32 mouse cellular contexts compared by ENCODE assay signal in genomic region chr2:27149457-27149856, GRCm38 (mm10). TPM values are rescaled to one million over a fixed set of nuclear protein-coding genes. Genes with fewer than 3 reads are reported as not detected.
DNase-seq lines count a peak whose midpoint lies in the region; ATAC-seq lines count a peak whose summit lies in the region.
"Had no signal": no experiment of that assay in that cellular context is flagged by ENCODE, and none has a peak within 500 bp of the region (broad histone marks: within the 10 kb centered on the region; RNA-seq: fewer than 3 reads in every experiment).

No protein-coding gene starts in this region.

- H3K9ac ChIP-seq in midbrain, embryonic 13.5 days (replicated peaks) = 0 out of 2 replicates have a peak overlapping the region, but pooled peaks have one; percentile 1
- no peak overlapping the region for H3K9ac ChIP-seq in midbrain, embryonic 16.5 days (ENCODE audit: low read depth, low read length)
- H3K9ac ChIP-seq: embryonic facial prominence, embryonic 12.5 days; forebrain, embryonic 12.5 days; heart, embryonic 13.5 days; liver, embryonic 12.5 days; liver, postnatal 0 days; stomach, embryonic 15.5 days had no signal

- H3K4me2 ChIP-seq in midbrain, embryonic 13.5 days (replicated peaks) = no peak overlapping the region
- no peak overlapping the region for H3K4me2 ChIP-seq in midbrain, embryonic 16.5 days (ENCODE audit: low read length)
- H3K4me2 ChIP-seq: embryonic facial prominence, embryonic 12.5 days; forebrain, embryonic 12.5 days; heart, embryonic 13.5 days; liver, embryonic 12.5 days; stomach, embryonic 15.5 days had no signal

- peaks cover 24% of the 10 kb centered on the region for H3K4me1 ChIP-seq in midbrain, embryonic 13.5 days (replicated peaks)
- peaks cover 9% of the 10 kb centered on the region for H3K4me1 ChIP-seq in midbrain, embryonic 16.5 days (ENCODE audit: control insufficient read depth, insufficient read depth, low read length)
- H3K4me1 ChIP-seq in limb, embryonic 10.5 days = peaks cover 18% of the 10 kb centered on the region
- H3K4me1 ChIP-seq: embryonic facial prominence, embryonic 12.5 days; liver, embryonic 12.5 days; stomach, embryonic 15.5 days had no signal

- H3K27me3 ChIP-seq in midbrain, embryonic 13.5 days = 0 out of 2 replicates have a peak, but pooled peaks cover 6% of the 10 kb centered on the region
- no peaks in the 10 kb centered on the region for H3K27me3 ChIP-seq in midbrain, embryonic 16.5 days (ENCODE audit: control insufficient read depth, insufficient read depth, low read depth, low read length)
- H3K27me3 ChIP-seq in limb, embryonic 10.5 days (ENCODE audit: low read depth, poor library complexity, severe bottlenecking) = no peaks in the 10 kb centered on the region
- H3K27me3 ChIP-seq: embryonic facial prominence, embryonic 12.5 days; forebrain, embryonic 12.5 days; stomach, embryonic 15.5 days had no signal

- no peaks in the 10 kb centered on the region for H3K9me3 ChIP-seq in midbrain, embryonic 13.5 days
- no peaks in the 10 kb centered on the region for H3K9me3 ChIP-seq in midbrain, embryonic 16.5 days (replicated peaks; ENCODE audit: control insufficient read depth, low read length, poor library complexity, severe bottlenecking)
- no peaks in the 10 kb centered on the region for H3K9me3 ChIP-seq in limb, embryonic 10.5 days (replicated peaks)
- H3K9me3 ChIP-seq: embryonic facial prominence, embryonic 12.5 days; forebrain, embryonic 12.5 days; heart, embryonic 13.5 days; liver, embryonic 12.5 days; stomach, embryonic 15.5 days had no signal

- no peaks in the 10 kb centered on the region for H3K36me3 ChIP-seq in midbrain, embryonic 13.5 days
- H3K36me3 ChIP-seq in midbrain, embryonic 16.5 days (ENCODE audit: control insufficient read depth, insufficient read depth, low read length) = no peaks in the 10 kb centered on the region
- H3K36me3 ChIP-seq in limb, embryonic 10.5 days = no peaks in the 10 kb centered on the region
- H3K36me3 ChIP-seq: embryonic facial prominence, embryonic 12.5 days; forebrain, embryonic 12.5 days; heart, embryonic 13.5 days; liver, embryonic 12.5 days; stomach, embryonic 15.5 days had no signal

- no peak overlapping the region for H3K27ac ChIP-seq in midbrain, embryonic 13.5 days
- H3K27ac ChIP-seq in midbrain, embryonic 16.5 days (ENCODE audit: low read length) = no peak overlapping the region
- peak overlapping the region; percentile 16; the same call in 1 of the 2 replicates for H3K27ac ChIP-seq in limb, embryonic 10.5 days
- H3K27ac ChIP-seq: embryonic facial prominence, embryonic 12.5 days; forebrain, embryonic 12.5 days; gastrocnemius, adult 2 months; heart, embryonic 13.5 days; layer of hippocampus, adult 2 months; liver, embryonic 12.5 days; macrophage; stomach, embryonic 15.5 days had no signal

- WGBS in midbrain, embryonic 13.5 days = 22% methylated on average over 1 of the region's 2 CpGs
- 0% methylated on average over 2 of the region's 2 CpGs for WGBS in midbrain, embryonic 16.5 days
- WGBS in limb, embryonic 10.5 days = 7% methylated on average over 2 of the region's 2 CpGs

- DNase-seq in frontal cortex, postnatal 25 days (ENCODE audit: low spot score in 2 of 2) = no peak
- peak; percentile 31 for DNase-seq in embryo, embryonic 11 days
- DNase-seq in limb, embryonic 10.5 days (ENCODE audit: low spot score) = no peak
- DNase-seq in layer of hippocampus, postnatal 14 days (ENCODE audit: low spot score in 2 of 2) = no peak
- DNase-seq in Muller cell, postnatal 12 days (ENCODE audit: inconsistent ontology term) = no peak
- DNase-seq: adrenal gland, adult 2 months; B cell, adult 2 months; cerebellum, adult 11 months; cerebellum, adult 9-10 months; cerebellum, postnatal 36 days; gastrocnemius, adult 2 months; gastrocnemius, postnatal 36 days; heart, postnatal 10 days; kidney, adult 2 months; kidney, postnatal 36 days; liver, postnatal 0 days had no signal

- no peak overlapping the region for H3K4me3 ChIP-seq in midbrain, embryonic 13.5 days (replicated peaks)
- H3K4me3 ChIP-seq in midbrain, embryonic 16.5 days (ENCODE audit: low read depth, low read length) = no peak overlapping the region
- H3K4me3 ChIP-seq in limb, embryonic 10.5 days = no peak overlapping the region
- H3K4me3 ChIP-seq: embryonic facial prominence, embryonic 12.5 days; forebrain, embryonic 12.5 days; gastrocnemius, adult 2 months; heart, embryonic 13.5 days; layer of hippocampus, adult 2 months; liver, embryonic 12.5 days; stomach, embryonic 15.5 days had no signal

- peak; percentile 38; the same call in 1 of the 2 replicates for ATAC-seq in frontal cortex, adult (ENCODE audit: low TSS enrichment)
- ATAC-seq in midbrain, embryonic 13.5 days = no peak
- no peak for ATAC-seq in midbrain, embryonic 16.5 days
- ATAC-seq: activated CD4-positive, CD25-positive, alpha-beta regulatory T cell, adult 4 months; hindbrain, embryonic 16.5 days; liver, embryonic 12.5 days; liver, postnatal 0 days; lung, postnatal 0 days had no signal

RNA-seq across cellular contexts. Expression of gene Fam163b, which starts 7.2 kb away (rescaled TPM):
- 0.68 and 1.1 TPM in 2 replicates for polyA plus RNA-seq in midbrain, embryonic 13.5 days (2015; fragmentation: Nextera tagmentation; extraction: Ambion mirVana)
- 5.0 and 8.1 TPM in 2 replicates for polyA plus RNA-seq in midbrain, embryonic 16.5 days (2015; fragmentation: Nextera tagmentation; extraction: Ambion mirVana)
- polyA plus RNA-seq in limb, embryonic 10.5 days (2016; fragmentation: Nextera tagmentation; extraction: Ambion mirVana) = 0.48 and 0.79 TPM in 2 replicates
- total RNA-seq in layer of hippocampus, postnatal 14 days (2021) = 100 to 1,000 TPM; 110 to 119 TPM
- total RNA-seq: gastrocnemius, adult 2 months; gastrocnemius, postnatal 36 days; hematopoietic stem cell, adult 5-6 weeks; megakaryocyte-erythroid progenitor cell, adult 5-6 weeks; neutrophil, adult 5-6 weeks had no signal
- polyA plus RNA-seq: activated CD4-positive, CD25-positive, alpha-beta regulatory T cell, adult 4 months; liver, postnatal 0 days; macrophage had no signal

RNA-seq across cellular contexts. Expression of gene Dbh, which starts 15.6 kb away (rescaled TPM):
- 0.19 and 0.82 TPM in 2 replicates for polyA plus RNA-seq in midbrain, embryonic 13.5 days (2015; fragmentation: Nextera tagmentation; extraction: Ambion mirVana)
- polyA plus RNA-seq in midbrain, embryonic 16.5 days (2015; fragmentation: Nextera tagmentation; extraction: Ambion mirVana) = 0.36 and 0.88 TPM in 2 replicates
- not detected in 2 replicates for polyA plus RNA-seq in limb, embryonic 10.5 days (2016; fragmentation: Nextera tagmentation; extraction: Ambion mirVana)
- total RNA-seq in layer of hippocampus, postnatal 14 days (2021) = under 1 TPM; 0.48 to 0.91 TPM
- total RNA-seq: gastrocnemius, adult 2 months; gastrocnemius, postnatal 36 days; hematopoietic stem cell, adult 5-6 weeks; megakaryocyte-erythroid progenitor cell, adult 5-6 weeks; neutrophil, adult 5-6 weeks had no signal
- polyA plus RNA-seq: activated CD4-positive, CD25-positive, alpha-beta regulatory T cell, adult 4 months; forebrain, embryonic 12.5 days; liver, postnatal 0 days; macrophage had no signal
